Mouse (Mus musculus): ENCODE results near the gene Rab3a. TPM values are rescaled to one million over a fixed set of nuclear protein-coding genes. Genes with fewer than 3 reads are reported as not detected.

The Rab3a gene
- polyA plus RNA-seq, 1 experiment from 2014 or later = 12.9 TPM

DNA sequence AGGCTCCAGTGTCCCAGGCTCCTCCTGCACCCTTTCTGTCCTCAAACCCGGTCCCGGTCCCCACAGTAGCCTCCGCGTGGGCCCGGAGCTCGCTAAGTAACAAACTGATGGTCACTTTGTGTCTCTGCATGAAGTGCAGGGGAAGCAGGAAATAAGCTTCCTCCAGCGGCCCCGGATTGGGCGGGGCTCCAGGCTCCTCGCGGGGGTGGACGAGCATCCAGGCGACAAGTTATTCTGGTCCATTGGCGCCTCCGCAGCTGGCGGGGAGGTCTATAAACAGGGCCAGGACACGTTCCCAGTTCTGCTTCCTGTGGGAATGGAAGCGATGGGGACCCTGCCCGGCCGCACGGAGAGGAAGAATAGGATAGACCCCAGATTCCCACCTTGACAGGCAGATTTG is 1.3 kb upstream of the Rab3a start:
- Histone ChIP-seq H3K27ac (peak overlapping the region; percentile 78), H3K4me2 (peak overlapping the region; percentile 47), H3K9me3 (no peaks in the 10 kb centered on the region), H3K36me3 (no peaks in the 10 kb centered on the region), H3K9ac (peak overlapping the region; percentile 14; the same call in 1 of the 2 replicates), H3K27me3 (peaks cover 12% of the 10 kb centered on the region), H3K4me3 (peak overlapping the region; percentile 10; the same call in 1 of the 2 replicates), H3K4me1 (peaks cover 32% of the 10 kb centered on the region)
- ATAC-seq (ENCODE audit: borderline replicate concordance, extremely low read depth, low FRiP score, low TSS enrichment) = no peak
- 14% methylated on average over 21 of the region's 21 CpGs for WGBS

DNA sequence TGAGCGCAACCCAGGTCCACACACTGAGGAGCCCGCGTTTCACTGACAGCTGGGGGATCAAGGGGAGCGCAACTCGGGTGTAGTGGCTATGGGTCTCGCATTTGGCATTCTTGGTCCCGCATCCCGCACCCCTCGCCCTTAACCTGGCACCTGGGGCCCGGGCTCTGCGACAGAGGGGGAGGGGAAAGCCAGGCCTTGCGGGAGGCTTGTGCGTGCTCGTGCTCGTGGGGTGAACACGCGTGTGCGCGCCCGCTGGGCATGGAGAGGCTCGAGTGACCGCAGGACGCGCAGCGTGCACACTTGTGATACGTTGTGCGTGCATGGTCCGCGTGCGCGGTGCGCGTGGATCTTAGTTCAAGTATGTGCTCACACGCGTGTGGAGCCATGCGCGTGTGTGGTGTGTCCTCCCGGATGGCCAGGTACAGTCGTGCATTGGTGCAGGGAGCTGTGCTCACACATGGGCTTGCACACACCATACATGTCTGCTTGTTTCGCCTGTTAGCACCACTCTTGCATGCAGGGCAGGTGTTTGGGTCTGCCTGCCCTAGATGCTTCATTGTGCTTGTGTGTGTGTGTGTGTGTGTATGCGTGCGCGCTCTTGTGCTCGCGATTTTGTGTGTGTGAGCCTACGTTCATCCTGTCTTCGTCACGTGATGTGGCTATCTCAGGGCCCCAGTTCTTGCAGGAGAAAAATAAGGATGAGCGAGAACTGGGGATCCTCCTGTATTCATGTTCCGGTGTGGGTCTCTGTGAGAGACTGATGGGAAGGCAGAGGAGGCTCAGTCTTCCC is 587 bp downstream of the Rab3a start:
- Histone ChIP-seq H3K36me3 (no peaks in the 10 kb centered on the region), H3K27me3 (no peaks in the 10 kb centered on the region), H3K27ac (peak overlapping the region; percentile 34; the same call in 1 of the 2 replicates), H3K9me3 (no peaks in the 10 kb centered on the region), H3K9ac (peak overlapping the region; percentile 72), H3K4me2 (peak overlapping the region; percentile 96), H3K4me1 (peaks cover 48% of the 10 kb centered on the region), H3K4me3 (peak overlapping the region; percentile 60)
- 12% methylated on average over 50 of the region's 50 CpGs for WGBS
- ATAC-seq (ENCODE audit: borderline replicate concordance, extremely low read depth, low FRiP score, low TSS enrichment) = peak; percentile 1; the same call in 1 of the 2 replicates

DNA sequence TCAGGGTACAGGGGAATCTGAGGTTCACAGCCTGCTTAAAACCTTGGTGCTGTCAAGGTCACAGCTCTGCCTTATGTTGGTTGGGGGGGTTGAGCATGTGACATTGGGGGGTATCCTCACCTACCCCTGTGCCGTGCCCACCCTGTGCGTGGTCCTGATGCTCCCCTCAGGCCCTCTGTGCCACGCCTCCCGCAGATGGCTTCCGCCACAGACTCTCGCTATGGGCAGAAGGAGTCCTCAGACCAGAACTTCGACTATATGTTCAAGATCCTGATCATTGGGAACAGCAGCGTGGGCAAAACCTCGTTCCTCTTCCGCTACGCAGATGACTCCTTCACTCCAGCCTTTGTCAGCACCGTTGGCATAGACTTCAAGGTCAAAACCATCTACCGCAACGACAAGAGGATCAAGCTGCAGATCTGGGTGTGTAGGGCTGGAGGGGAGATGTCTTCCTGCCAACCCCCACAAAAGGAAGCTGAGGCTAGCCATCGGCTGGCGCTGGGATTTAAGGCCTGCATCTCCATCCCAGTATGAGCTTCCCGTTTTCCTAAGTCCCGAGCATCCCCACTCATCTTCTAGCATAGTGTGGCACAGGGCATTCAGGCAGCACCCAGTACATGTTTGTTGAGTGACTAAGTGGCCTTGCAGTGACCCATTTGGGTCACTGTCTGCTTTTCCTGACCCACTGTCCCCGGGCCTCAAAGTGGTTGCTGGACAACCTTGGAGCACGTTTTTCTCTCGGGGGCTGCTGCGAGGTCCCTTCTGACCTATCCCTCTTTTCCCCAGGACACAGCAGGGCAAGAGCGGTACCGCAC is 1.4 kb downstream of the Rab3a start:
- H3K4me1 ChIP-seq = peaks cover 52% of the 10 kb centered on the region
- peak overlapping the region; percentile 96 for H3K4me2 ChIP-seq
- no peaks in the 10 kb centered on the region for H3K9me3 ChIP-seq
- ATAC-seq (ENCODE audit: borderline replicate concordance, extremely low read depth, low FRiP score, low TSS enrichment) = no peak
- peak overlapping the region; percentile 60; the same call in 1 of the 2 replicates for H3K4me3 ChIP-seq
- no peak overlapping the region for H3K9ac ChIP-seq
- H3K27me3 ChIP-seq = no peaks in the 10 kb centered on the region
- WGBS = 81% methylated on average over 24 of the region's 24 CpGs
- no peak overlapping the region for H3K27ac ChIP-seq
- no peaks in the 10 kb centered on the region for H3K36me3 ChIP-seq

- no peak for ATAC-seq (ENCODE audit: borderline replicate concordance, extremely low read depth, low FRiP score, low TSS enrichment)
- H3K9me3 ChIP-seq = no peaks in the 10 kb centered on the region
- no peak overlapping the region for H3K9ac ChIP-seq
- H3K27ac ChIP-seq = no peak overlapping the region
- H3K4me1 ChIP-seq = peaks cover 57% of the 10 kb centered on the region
- no peaks in the 10 kb centered on the region for H3K36me3 ChIP-seq
- WGBS = 94% methylated on average over 6 of the region's 6 CpGs
- H3K27me3 ChIP-seq = no peaks in the 10 kb centered on the region
- H3K4me2 ChIP-seq = no peak overlapping the region
- no peak overlapping the region for H3K4me3 ChIP-seq
These were observed 2.1 kb downstream of the Rab3a start for GRCm38 (mm10) chr8:70756476-70757040.

DNA sequence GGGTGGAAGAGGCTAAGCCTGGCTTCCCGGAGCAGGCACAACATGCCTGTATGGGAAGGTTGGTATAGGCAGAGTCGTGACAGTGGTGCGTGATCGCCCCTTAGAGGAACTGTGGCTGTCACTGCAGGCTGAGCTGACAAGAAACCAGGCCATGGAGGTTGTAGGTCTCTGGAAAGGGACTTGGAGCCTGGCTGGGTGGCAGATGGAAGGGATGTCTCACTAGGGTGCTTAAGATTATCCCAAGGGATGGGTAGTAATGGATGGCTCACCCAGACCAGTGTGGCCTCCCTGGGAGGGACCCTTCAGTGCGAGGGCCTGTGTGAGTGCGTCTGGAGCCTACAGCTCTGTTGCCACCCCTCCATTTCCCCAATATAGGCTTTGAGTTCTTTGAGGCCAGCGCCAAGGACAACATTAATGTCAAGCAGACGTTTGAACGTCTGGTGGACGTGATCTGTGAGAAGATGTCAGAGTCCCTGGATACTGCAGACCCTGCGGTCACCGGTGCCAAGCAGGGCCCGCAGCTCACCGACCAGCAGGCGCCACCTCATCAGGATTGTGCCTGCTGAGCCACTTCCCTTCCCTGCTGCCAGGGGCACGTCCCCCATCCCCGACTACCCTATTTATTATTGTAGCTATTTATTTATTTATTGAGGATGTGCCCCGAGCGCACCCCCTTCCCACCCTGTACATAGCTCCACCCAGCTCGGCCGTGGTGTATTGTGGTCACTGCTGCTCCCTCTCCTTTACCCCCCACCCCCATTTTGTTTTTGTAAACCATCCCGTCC is 3.2 kb downstream of the Rab3a start:
- H3K4me3 ChIP-seq = no peak overlapping the region
- H3K9ac ChIP-seq = no peak overlapping the region
- H3K4me1 ChIP-seq = peaks cover 50% of the 10 kb centered on the region
- H3K27me3 ChIP-seq = no peaks in the 10 kb centered on the region
- no peaks in the 10 kb centered on the region for H3K36me3 ChIP-seq
- ATAC-seq (ENCODE audit: borderline replicate concordance, extremely low read depth, low FRiP score, low TSS enrichment) = no peak
- no peak overlapping the region for H3K27ac ChIP-seq
- H3K4me2 ChIP-seq = no peak overlapping the region
- no peaks in the 10 kb centered on the region for H3K9me3 ChIP-seq
- 68% methylated on average over 22 of the region's 22 CpGs for WGBS

DNA sequence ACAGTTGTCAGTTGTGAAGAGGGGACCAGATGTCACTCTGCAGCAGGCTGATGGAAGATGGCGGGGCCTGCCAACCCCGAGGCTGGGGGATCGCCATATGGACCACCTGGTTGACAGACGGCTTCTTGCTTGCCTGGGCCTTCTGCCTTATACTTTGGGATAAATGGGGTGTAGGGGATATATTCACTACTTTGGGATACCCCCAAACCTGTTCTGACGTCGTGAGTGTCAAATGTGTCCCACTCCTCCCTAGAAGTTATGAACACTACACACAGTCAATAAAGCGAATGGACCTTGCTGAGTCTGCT is 3.8 kb downstream of the Rab3a start:
- WGBS = 78% methylated on average over 7 of the region's 7 CpGs
- ATAC-seq (ENCODE audit: borderline replicate concordance, extremely low read depth, low FRiP score, low TSS enrichment) = no peak
- H3K4me3 ChIP-seq = no peak overlapping the region
- H3K36me3 ChIP-seq = no peaks in the 10 kb centered on the region
- no peaks in the 10 kb centered on the region for H3K9me3 ChIP-seq
- no peaks in the 10 kb centered on the region for H3K27me3 ChIP-seq
- no peak overlapping the region for H3K27ac ChIP-seq
- H3K4me2 ChIP-seq = no peak overlapping the region
- no peak overlapping the region for H3K9ac ChIP-seq
- H3K4me1 ChIP-seq = peaks cover 44% of the 10 kb centered on the region

GRCm38 (mm10) chr8:70758616-70759561 is 4.4 kb downstream of the Rab3a start:
- no peak overlapping the region for H3K9ac ChIP-seq
- no peak for ATAC-seq (ENCODE audit: borderline replicate concordance, extremely low read depth, low FRiP score, low TSS enrichment)
- no peak overlapping the region for H3K4me2 ChIP-seq
- H3K27ac ChIP-seq = no peak overlapping the region
- no peaks in the 10 kb centered on the region for H3K27me3 ChIP-seq
- no peaks in the 10 kb centered on the region for H3K9me3 ChIP-seq
- peaks cover 40% of the 10 kb centered on the region for H3K4me1 ChIP-seq
- WGBS = 58% methylated on average over 19 of the region's 19 CpGs
- no peaks in the 10 kb centered on the region for H3K36me3 ChIP-seq
- H3K4me3 ChIP-seq = no peak overlapping the region

GRCm38 (mm10) chr8:70760350-70760749 is 5.9 kb downstream of the Rab3a start:
- no peak for ATAC-seq (ENCODE audit: borderline replicate concordance, extremely low read depth, low FRiP score, low TSS enrichment)

DNA sequence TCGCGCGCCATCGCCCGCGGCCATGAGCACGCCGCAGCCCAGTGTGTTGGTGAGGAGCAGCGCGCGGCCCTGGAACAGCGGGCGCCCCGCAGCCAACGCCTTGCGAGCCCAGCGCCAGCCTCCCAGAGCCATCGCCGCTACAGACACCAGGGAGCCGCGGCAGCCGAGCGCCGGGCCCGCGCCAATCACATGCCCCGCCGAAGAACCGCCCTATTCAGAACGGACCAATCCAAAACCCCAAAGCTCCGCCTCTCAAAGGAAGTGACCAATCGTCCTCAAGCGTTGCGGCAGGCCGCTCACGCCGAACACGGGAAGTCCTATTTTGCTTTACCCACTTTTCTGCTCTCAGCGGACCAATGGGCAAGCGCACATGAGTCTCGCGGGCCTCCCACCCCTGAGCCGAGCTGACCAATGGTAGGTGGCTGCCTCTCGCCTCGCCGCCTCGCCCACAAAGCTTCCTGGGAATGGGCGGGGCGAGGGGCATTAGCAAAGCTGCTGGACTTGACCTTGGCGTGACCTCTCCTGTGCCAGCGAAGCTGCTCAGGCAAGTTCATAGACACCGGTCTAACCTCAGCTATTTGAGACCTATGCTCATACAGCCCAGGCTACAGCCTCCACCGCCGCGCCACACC is 6.4 kb downstream of the Rab3a start, which contains the start of gene Mpv17l2:
Gene Mpv17l2 (minus strand): TSS at position 172 of the 632 bp plus-strand sequence.
- under 1% methylated on average over 55 of the region's 55 CpGs for WGBS
- no peaks in the 10 kb centered on the region for H3K36me3 ChIP-seq
- H3K4me3 ChIP-seq = peak within 1 kb of the TSS; percentile 56
- peak within 1 kb of the TSS; percentile 90 for H3K4me2 ChIP-seq
- peaks cover 36% of the 10 kb centered on the region for H3K4me1 ChIP-seq
- H3K27ac ChIP-seq = peak within 1 kb of the TSS; percentile 72
- peak; percentile 95 for ATAC-seq (ENCODE audit: borderline replicate concordance, extremely low read depth, low FRiP score, low TSS enrichment)
- no peaks in the 10 kb centered on the region for H3K27me3 ChIP-seq
- H3K9me3 ChIP-seq = no peaks in the 10 kb centered on the region
- H3K9ac ChIP-seq = peak within 1 kb of the TSS; percentile 59

More at GRCm38 (mm10) chr8:70760350-70760749, 5.9 kb downstream of the Rab3a start:
- Histone ChIP-seq H3K4me3 (peak overlapping the region; percentile 56), H3K9ac (peak overlapping the region; percentile 59), H3K27ac (peak overlapping the region; percentile 72), H3K9me3 (no peaks in the 10 kb centered on the region), H3K36me3 (no peaks in the 10 kb centered on the region), H3K4me1 (peaks cover 34% of the 10 kb centered on the region), H3K4me2 (peak overlapping the region; percentile 90), H3K27me3 (no peaks in the 10 kb centered on the region)
- whole genome bisulfite sequencing = under 1% methylated on average over 22 of the region's 22 CpGs

- Histone ChIP-seq H3K4me2 (no peak overlapping the region), H3K27me3 (no peaks in the 10 kb centered on the region), H3K9ac (no peak overlapping the region), H3K27ac (no peak overlapping the region), H3K9me3 (no peaks in the 10 kb centered on the region), H3K36me3 (no peaks in the 10 kb centered on the region), H3K4me1 (peaks cover 48% of the 10 kb centered on the region), H3K4me3 (no peak overlapping the region)
- WGBS = 79% methylated on average over 1 of the region's 1 CpGs
- no peak for ATAC-seq (ENCODE audit: borderline replicate concordance, extremely low read depth, low FRiP score, low TSS enrichment)
These were observed 7.6 kb downstream of the Rab3a start for GRCm38 (mm10) chr8:70762118-70762517.
